Mouse (Mus musculus) MEL (cell line): ENCODE measurements at regions not wholly inside any gene's neighbourhood (a gene's known extent, or its start where the extent isn't known, plus 50 kb on each side); places are given as distances from the start of the nearest gene placed in this dataset.

Experiments
- DNase-seq: peaks from one replicate; pipeline ENCODE4 v3.0.0; 2011; ENCODE audit warnings: low read depth, low spot score
- H3K27ac ChIP-seq: 2 replicates; pipeline ENCODE4 v1.5.1; 2012; ENCODE audit warnings: low read depth, mild to moderate bottlenecking, control low read depth, low read length, moderate library complexity; ENCODE audit not compliant: control insufficient read depth
- H3K27me3 ChIP-seq, 2 experiments: fragments of 150-350 bp in 1 of 2; sonication (generic) in 1 of 2; 2 replicates each; pipeline ENCODE4 v1.6.1; 2012; ENCODE audit warnings: low read length in 2 of 2, mild to moderate bottlenecking in 2 of 2, improper control_type of control experiment in 1 of 2, moderate library complexity in 1 of 2; ENCODE audit not compliant: insufficient read depth in 2 of 2, control insufficient read depth in 1 of 2
- H3K36me3 ChIP-seq, 2 experiments: 2 replicates each; pipeline ENCODE4 v1.6.1; 2012 to 2014; ENCODE audit warnings: low read length in 2 of 2, improper control_type of control experiment in 1 of 2, inconsistent platforms in 1 of 2, mild to moderate bottlenecking in 1 of 2; ENCODE audit not compliant: insufficient read depth in 2 of 2, control insufficient read depth in 1 of 2
- H3K4me1 ChIP-seq, 2 experiments: fragments of 150-350 bp in 1 of 2; sonication (generic) in 1 of 2; 2 replicates each; pipeline ENCODE4 v1.6.1; 2012; ENCODE audit warnings: low read length in 2 of 2, improper control_type of control experiment in 1 of 2, mild to moderate bottlenecking in 1 of 2; ENCODE audit not compliant: insufficient read depth in 2 of 2, control insufficient read depth in 1 of 2
- H3K4me3 ChIP-seq, 2 experiments: fragments of 150-350 bp in 1 of 2; sonication (generic) in 1 of 2; 2 replicates each; pipeline ENCODE4 v1.5.1; 2012; ENCODE audit warnings: low read depth in 2 of 2, low read length in 2 of 2, mild to moderate bottlenecking in 2 of 2, moderate library complexity in 2 of 2, control low read depth in 1 of 2, improper control_type of control experiment in 1 of 2; ENCODE audit not compliant: control insufficient read depth in 1 of 2, insufficient read depth in 1 of 2
- H3K79me2 ChIP-seq: 2 replicates; pipeline ENCODE4 v1.6.1; 2012; ENCODE audit warnings: mild to moderate bottlenecking, low read length, moderate library complexity; ENCODE audit not compliant: control insufficient read depth, poor library complexity, insufficient read depth
- H3K9ac ChIP-seq: 2 replicates; pipeline ENCODE4 v1.6.1; 2012; ENCODE audit warnings: low read depth, mild to moderate bottlenecking, control low read depth, low read length, moderate library complexity; ENCODE audit not compliant: control insufficient read depth, poor library complexity, severe bottlenecking
- H3K9me3 ChIP-seq: fragments of 150-350 bp; sonication (generic); replicated peaks from 2 replicates; pipeline ENCODE4 v1.6.1; 2012; ENCODE audit warnings: mild to moderate bottlenecking, low read length, improper control_type of control experiment, moderate library complexity; ENCODE audit not compliant: insufficient read depth
- CHD1 ChIP-seq: IDR thresholded peaks from 2 replicates; pipeline ENCODE4 v1.6.1; 2012; ENCODE audit warnings: low read depth, mild to moderate bottlenecking, inconsistent platforms, low read length, improper control_type of control experiment
- CHD2 ChIP-seq: IDR thresholded peaks from 2 replicates; pipeline ENCODE4 v1.6.1; 2011; ENCODE audit warnings: low read length, improper control_type of control experiment
- CTCF ChIP-seq, 3 experiments: IDR thresholded peaks in 2 of 3; conservative IDR thresholded peaks in 1 of 3; 2 replicates each; pipeline ENCODE4 v1.5.1; 2011 to 2012; ENCODE audit warnings: low read length in 3 of 3, low read depth in 2 of 3, mild to moderate bottlenecking in 2 of 3, improper control_type of control experiment in 1 of 3, inconsistent platforms in 1 of 3, mixed read lengths in 1 of 3, moderate library complexity in 1 of 3; ENCODE audit not compliant: control insufficient read depth in 1 of 3, insufficient read depth in 1 of 3, poor library complexity in 1 of 3, severe bottlenecking in 1 of 3
- E2F4 ChIP-seq: IDR thresholded peaks from 2 replicates; pipeline ENCODE4 v1.6.1; 2011; ENCODE audit warnings: low read depth, low read length, improper control_type of control experiment, borderline replicate concordance
- GATA1 ChIP-seq: IDR thresholded peaks from 2 replicates; pipeline ENCODE4 v1.6.1; 2011; ENCODE audit warnings: low read depth, low read length, improper control_type of control experiment
- HCFC1 ChIP-seq: IDR thresholded peaks from 2 replicates; pipeline ENCODE4 v1.6.1; 2012; ENCODE audit warnings: low read depth, mild to moderate bottlenecking, inconsistent platforms, low read length, improper control_type of control experiment, moderate library complexity
- JUND ChIP-seq: IDR thresholded peaks from 2 replicates; pipeline ENCODE4 v1.6.1; 2011; ENCODE audit warnings: low read depth, mild to moderate bottlenecking, improper control_type of control experiment, low read length
- KAT2A ChIP-seq: conservative IDR thresholded peaks from 2 replicates; pipeline ENCODE4 v1.6.1; 2012; ENCODE audit warnings: low read depth, low read length, improper control_type of control experiment, inconsistent platforms
- MAFK ChIP-seq: IDR thresholded peaks from 2 replicates; pipeline ENCODE4 v1.6.1; 2011; ENCODE audit warnings: low read depth, mild to moderate bottlenecking, low read length, improper control_type of control experiment, borderline replicate concordance
- MAX ChIP-seq: IDR thresholded peaks from 2 replicates; pipeline ENCODE4 v1.6.1; 2011; ENCODE audit warnings: low read length, improper control_type of control experiment
- MAZ ChIP-seq: IDR thresholded peaks from 2 replicates; pipeline ENCODE4 v1.6.1; 2012; ENCODE audit warnings: low read depth, mild to moderate bottlenecking, inconsistent platforms, low read length, improper control_type of control experiment
- MEF2A ChIP-seq: IDR thresholded peaks from 2 replicates; pipeline ENCODE4 v1.6.1; 2014; ENCODE audit warnings: low read depth, mild to moderate bottlenecking, inconsistent platforms, low read length, improper control_type of control experiment; ENCODE audit not compliant: poor library complexity, insufficient replicate concordance, severe bottlenecking; ENCODE audit errors: extremely low read depth
- MXI1 ChIP-seq: IDR thresholded peaks from 2 replicates; pipeline ENCODE4 v1.6.1; 2011; ENCODE audit warnings: mild to moderate bottlenecking, low read depth, low read length, improper control_type of control experiment
- MYB ChIP-seq: IDR thresholded peaks from 2 replicates; pipeline ENCODE4 v1.6.1; 2011; ENCODE audit warnings: mild to moderate bottlenecking, low read depth, low read length, improper control_type of control experiment
- POLR2AphosphoS2 ChIP-seq: IDR thresholded peaks from 2 replicates; pipeline ENCODE4 v1.6.1; 2011; ENCODE audit warnings: low read length, improper control_type of control experiment
- POLR2AphosphoS5 ChIP-seq: IDR thresholded peaks from 2 replicates; pipeline ENCODE4 v1.6.1; 2012; ENCODE audit warnings: low read depth, borderline replicate concordance, mild to moderate bottlenecking, inconsistent platforms, low read length, moderate library complexity, mixed read lengths
- RCOR1 ChIP-seq: IDR thresholded peaks from 2 replicates; pipeline ENCODE4 v1.6.1; 2012; ENCODE audit warnings: low read depth, mild to moderate bottlenecking, inconsistent platforms, low read length, improper control_type of control experiment
- SIN3A ChIP-seq: IDR thresholded peaks from 2 replicates; pipeline ENCODE4 v1.6.1; 2012; ENCODE audit warnings: low read length, improper control_type of control experiment, inconsistent platforms
- SMC3 ChIP-seq: IDR thresholded peaks from 2 replicates; pipeline ENCODE4 v1.6.1; 2011; ENCODE audit warnings: low read depth, low read length, improper control_type of control experiment
- TAL1 ChIP-seq: IDR thresholded peaks from 2 replicates; pipeline ENCODE4 v1.6.1; 2012; ENCODE audit warnings: mild to moderate bottlenecking, inconsistent platforms, low read length, moderate library complexity, mixed read lengths
- ZC3H11A ChIP-seq: IDR thresholded peaks from 2 replicates; pipeline ENCODE4 v1.6.1; 2012; ENCODE audit warnings: low read depth, mild to moderate bottlenecking, inconsistent platforms, low read length, improper control_type of control experiment
- ZKSCAN1 ChIP-seq: IDR thresholded peaks from 2 replicates; pipeline ENCODE4 v1.6.1; 2012; ENCODE audit warnings: low read depth, mild to moderate bottlenecking, inconsistent platforms, low read length, improper control_type of control experiment, moderate library complexity
- ZMIZ1 ChIP-seq: IDR thresholded peaks from 2 replicates; pipeline ENCODE4 v1.6.1; 2012; ENCODE audit warnings: low read depth, mild to moderate bottlenecking, inconsistent platforms, low read length, improper control_type of control experiment, moderate library complexity
- ZNF384 ChIP-seq: IDR thresholded peaks from 2 replicates; pipeline ENCODE4 v1.6.1; 2012; ENCODE audit warnings: low read depth, mild to moderate bottlenecking, inconsistent platforms, low read length, improper control_type of control experiment

DNA sequence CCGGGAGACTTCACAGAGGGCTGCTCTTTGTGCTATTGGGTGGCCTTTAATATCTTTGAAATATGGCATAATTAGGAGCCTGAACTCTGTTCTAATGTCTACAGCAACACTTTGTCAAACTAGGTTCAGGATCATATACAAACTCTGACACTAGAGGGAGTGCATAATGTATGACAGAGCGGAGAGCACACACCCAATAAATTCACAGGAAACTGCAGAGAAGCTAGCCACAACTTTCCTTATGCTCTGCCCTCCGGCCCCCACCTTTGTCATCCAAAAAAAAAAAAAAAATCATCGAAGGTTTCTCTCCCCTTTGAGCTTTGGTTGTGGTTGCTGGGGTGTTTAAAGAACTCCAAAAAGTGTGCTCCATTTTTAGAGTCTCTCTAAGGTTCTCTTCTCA is 107.6 kb downstream of the Npy start:
- DNase-seq, result no peak
- no peak overlapping the region for H3K9ac ChIP-seq

GRCm38 (mm10) chr6:49943087-49943486 is 120.6 kb downstream of the Npy start:
- no peak overlapping the region for H3K4me3 ChIP-seq
- no peaks in the 10 kb centered on the region for H3K27me3 ChIP-seq
- no peaks in the 10 kb centered on the region for H3K4me1 ChIP-seq
- H3K36me3 ChIP-seq, result no peaks in the 10 kb centered on the region
- DNase-seq, result no peak
- no peaks in the 10 kb centered on the region for H3K79me2 ChIP-seq
- H3K9ac ChIP-seq, result no peak overlapping the region
- TF ChIP-seq KAT2A, result no peak
- TF ChIP-seq CTCF (IDR thresholded peaks at IDR 0.05 in 2 of 3, conservative IDR thresholded peaks at IDR 0.05 in 1 of 3; ENCODE audit: control insufficient read depth in 1 of 3, insufficient read depth in 1 of 3, low read depth in 2 of 3, low read length in 3 of 3, poor library complexity in 1 of 3, severe bottlenecking in 1 of 3), result no peak
- TF ChIP-seq MXI1, result no peak
- TF ChIP-seq TAL1, result no peak
- no peak for TF ChIP-seq SMC3
- TF ChIP-seq MAX, result no peak
- no peak for TF ChIP-seq ZC3H11A
- no peak for TF ChIP-seq POLR2AphosphoS2
- TF ChIP-seq MYB, result no peak
- no peak for TF ChIP-seq SIN3A
- TF ChIP-seq ZMIZ1, result no peak
- no peak for TF ChIP-seq ZNF384
- TF ChIP-seq MAZ, result no peak
- no peak for TF ChIP-seq MEF2A
- TF ChIP-seq, all 39 proteins: peak for 0
- Histone ChIP-seq H3K27ac (no peak overlapping the region), H3K9me3 (no peaks in the 10 kb centered on the region)

More for the DNA sequence above, 107.6 kb downstream of the Npy start:
- Histone ChIP-seq H3K4me3 (no peak overlapping the region), H3K27me3 (no peaks in the 10 kb centered on the region), H3K79me2 (no peaks in the 10 kb centered on the region), H3K4me1 (no peaks in the 10 kb centered on the region), H3K27ac (no peak overlapping the region), H3K36me3 (no peaks in the 10 kb centered on the region), H3K9me3 (no peaks in the 10 kb centered on the region)
- no peak for TF ChIP-seq E2F4
- no peak for TF ChIP-seq ZMIZ1
- TF ChIP-seq ZC3H11A, result no peak
- TF ChIP-seq KAT2A, result no peak
- no peak for TF ChIP-seq GATA1
- no peak for TF ChIP-seq HCFC1
- TF ChIP-seq POLR2AphosphoS5, result no peak
- TF ChIP-seq RCOR1, result no peak
- TF ChIP-seq MAZ, result no peak
- TF ChIP-seq MXI1, result no peak
- no peak for TF ChIP-seq JUND
- TF ChIP-seq MAFK, result no peak
- TF ChIP-seq ZKSCAN1, result no peak
- no peak for TF ChIP-seq CHD1
- TF ChIP-seq CHD2, result no peak
